Mouse (Mus musculus): ENCODE measurements around the gene Ackr1. TPM values are rescaled to one million over a fixed set of nuclear protein-coding genes. Genes with fewer than 3 reads are reported as not detected.

The Ackr1 gene
- polyA plus RNA-seq (2012; rRNA removed): 46.1 and 54.9 TPM in 2 replicates

GRCm38 (mm10) chr1:173333312-173334253 is at the start of gene Ackr1:
TSS of gene Ackr1 (minus strand) at chr1:173333750.

GRCm38 (mm10) chr1:173367356-173368046 is 34.0 kb upstream of the Ackr1 start, which contains the start of gene Cadm3:
TSS of gene Cadm3 (minus strand) at chr1:173367695.

GRCm38 (mm10) chr1:173350372-173350957 is 16.9 kb upstream of the Ackr1 start, which contains the start of gene Aim2:
TSS of gene Aim2 (plus strand) at chr1:173350879.

Other genes starting within 250 kb of the Ackr1 start
- gene Olfr1408, start 196.4 kb downstream of the Ackr1 start, polyA plus RNA-seq (2012; rRNA removed): not detected in 2 replicates
- not detected in 2 replicates for gene Olfr1406, start 143.1 kb downstream of the Ackr1 start, polyA plus RNA-seq (2012; rRNA removed)
- gene Olfr218, start 135.9 kb downstream of the Ackr1 start, polyA plus RNA-seq (2012; rRNA removed): not detected in 2 replicates
- not detected in 2 replicates for gene Olfr1404, start 121.4 kb downstream of the Ackr1 start, polyA plus RNA-seq (2012; rRNA removed)
- gene Fcer1a, start 106.5 kb downstream of the Ackr1 start, polyA plus RNA-seq (2012; rRNA removed): 0.02 TPM in 1 of 2 replicates, not detected in the other
- not detected in 2 replicates for gene Olfr418, start 67.7 kb downstream of the Ackr1 start, polyA plus RNA-seq (2012; rRNA removed)
- not detected in 2 replicates for gene Mptx2, start 56.0 kb downstream of the Ackr1 start, polyA plus RNA-seq (2012; rRNA removed)
- gene Aim2, start 17.1 kb upstream of the Ackr1 start, polyA plus RNA-seq (2012; rRNA removed): 5.1 and 5.7 TPM in 2 replicates
- gene Cadm3, start 33.9 kb upstream of the Ackr1 start, polyA plus RNA-seq (2012; rRNA removed): 0.29 and 0.35 TPM in 2 replicates
- 0.16 and 0.20 TPM in 2 replicates for gene Ifi206, start 157.3 kb upstream of the Ackr1 start, polyA plus RNA-seq (2012; rRNA removed)
- 0.02 TPM in 1 of 2 replicates, not detected in the other for gene Ifi214, start 202.2 kb upstream of the Ackr1 start, polyA plus RNA-seq (2012; rRNA removed)

All from liver, embryonic 14 days (tissue).